Mouse (Mus musculus) intestine, embryonic 16.5 days (tissue): ENCODE data around the gene Nat8. TPM values are rescaled to one million over a fixed set of nuclear protein-coding genes. Genes with fewer than 3 reads are reported as not detected.
"Not testable (repeated sequence)": the region's sequence is repeated elsewhere in the genome, so short reads cannot be mapped to it uniquely, and the experiment has no call there.

Experiments used
- ATAC-seq: fragments of 200-750 bp; cut with Nextera tagmentation; 2 replicates; pipeline ENCODE4 v1.8.0; 2017; ENCODE audit warnings: moderate TSS enrichment, moderate library complexity
- H3K27ac ChIP-seq: fragments of 300-500 bp; sonication (generic); 2 replicates; pipeline ENCODE4 v1.5.1; 2014; ENCODE audit warnings: mild to moderate bottlenecking, low read length
- H3K27me3 ChIP-seq: fragments of 300-500 bp; sonication (generic); replicated peaks from 2 replicates; pipeline ENCODE4 v1.6.1; 2014; ENCODE audit warnings: low read length, control low read depth, mixed read lengths; ENCODE audit not compliant: control insufficient read depth, insufficient read depth
- H3K36me3 ChIP-seq: fragments of 300-500 bp; sonication (generic); 2 replicates; pipeline ENCODE4 v1.6.1; 2014; ENCODE audit warnings: low read length, control low read depth; ENCODE audit not compliant: control insufficient read depth, insufficient read depth
- H3K4me1 ChIP-seq: fragments of 300-500 bp; sonication (generic); 2 replicates; pipeline ENCODE4 v1.6.1; 2014; ENCODE audit warnings: low read length, control low read depth, mixed read lengths; ENCODE audit not compliant: control insufficient read depth, insufficient read depth
- H3K4me2 ChIP-seq: fragments of 300-500 bp; sonication (generic); 2 replicates; pipeline ENCODE4 v1.6.1; 2014; ENCODE audit warnings: low read depth, low read length, control low read depth
- H3K4me3 ChIP-seq: fragments of 300-500 bp; sonication (generic); 2 replicates; pipeline ENCODE4 v1.5.1; 2014; ENCODE audit warnings: mild to moderate bottlenecking, low read length
- H3K9ac ChIP-seq: fragments of 300-500 bp; sonication (generic); 2 replicates; pipeline ENCODE4 v1.6.1; 2014; ENCODE audit warnings: low read depth, low read length
- H3K9me3 ChIP-seq: fragments of 300-500 bp; sonication (generic); 2 replicates; pipeline ENCODE4 v1.6.1; 2016; ENCODE audit warnings: low read length, control low read depth; ENCODE audit not compliant: control insufficient read depth
- WGBS: fragments of 180-500 bp; shearing (Covaris S2); extraction: QIAGEN DNeasy Blood & Tissue Kit; methylation state at CpG from one replicate; pipeline ENCODE4 v1.1.7; 2014; 5-methylcytosine and 5-hydroxymethylcytosine counted together
- microRNA-seq: library from miRNA; unstranded; fragments of <30 nt; microRNA quantifications from one replicate; pipeline ENCODE4, GENCODE M21; 2016
- polyA plus RNA-seq: library from polyadenylated mRNA; unstranded; fragments of >200 nt; fragmentation: Nextera tagmentation; extraction: Ambion mirVana; gene quantifications from 2 replicates; pipeline ENCODE4 v1.2.1, GENCODE M21; 2015

Nat8 gene
- polyA plus RNA-seq, 1 experiment from 2014 or later: 7.3 TPM

- Histone ChIP-seq H3K27me3 (no peaks in the 10 kb centered on the region), H3K4me1 (no peaks in the 10 kb centered on the region), H3K9ac (no peak within 1 kb of the TSS), H3K9me3 (no peaks in the 10 kb centered on the region), H3K27ac (no peak within 1 kb of the TSS), H3K36me3 (no peaks in the 10 kb centered on the region), H3K4me2 (no peak within 1 kb of the TSS), H3K4me3 (no peak within 1 kb of the TSS)
- no peak for ATAC-seq
- WGBS: 69% methylated on average over 5 of the region's 5 CpGs
These were observed 11.0 kb downstream of the Nat8 start, which contains the start of the genes Nat8f6 and Nat8f5 for GRCm38 (mm10) chr6:85820837-85821236. Gene Nat8f6 (minus strand): TSS chr6:85820954. Gene Nat8f5 (minus strand): TSS chr6:85820972.

GRCm38 (mm10) chr6:85818338-85818737 lies 13.5 kb downstream of the Nat8 start:
- 55% methylated on average over 1 of the region's 1 CpGs for WGBS
- no peaks in the 10 kb centered on the region for H3K4me1 ChIP-seq
- no peaks in the 10 kb centered on the region for H3K36me3 ChIP-seq
- no peak overlapping the region for H3K27ac ChIP-seq
- ATAC-seq: no peak
- no peak overlapping the region for H3K4me3 ChIP-seq
- no peaks in the 10 kb centered on the region for H3K9me3 ChIP-seq
- no peak overlapping the region for H3K9ac ChIP-seq
- no peak overlapping the region for H3K4me2 ChIP-seq
- H3K27me3 ChIP-seq: no peaks in the 10 kb centered on the region

GRCm38 (mm10) chr6:85813339-85813738 lies 18.5 kb downstream of the Nat8 start:
- Histone ChIP-seq H3K4me2 (no peak overlapping the region), H3K4me1 (no peaks in the 10 kb centered on the region), H3K9ac (no peak overlapping the region), H3K4me3 (no peak overlapping the region), H3K36me3 (no peaks in the 10 kb centered on the region), H3K9me3 (no peaks in the 10 kb centered on the region), H3K27ac (no peak overlapping the region), H3K27me3 (no peaks in the 10 kb centered on the region)
- WGBS: 86% methylated on average over 2 of the region's 2 CpGs
- no peak for ATAC-seq

GRCm38 (mm10) chr6:85810942-85811537 lies 20.8 kb downstream of the Nat8 start:
- not testable (repeated sequence) for H3K9me3 ChIP-seq, H3K36me3 ChIP-seq, H3K4me2 ChIP-seq, H3K27ac ChIP-seq, H3K4me3 ChIP-seq, H3K4me1 ChIP-seq, H3K9ac ChIP-seq, H3K27me3 ChIP-seq
- peak; percentile 70 for ATAC-seq
- WGBS: 43% methylated on average over 3 of the region's 3 CpGs

GRCm38 (mm10) chr6:85810514-85810913 lies 21.4 kb downstream of the Nat8 start:
- not testable (repeated sequence) for H3K27me3 ChIP-seq, H3K4me3 ChIP-seq, H3K9me3 ChIP-seq, H3K4me2 ChIP-seq, ATAC-seq, H3K36me3 ChIP-seq, H3K27ac ChIP-seq, H3K4me1 ChIP-seq, H3K9ac ChIP-seq
- WGBS: 93% methylated on average over 2 of the region's 3 CpGs

GRCm38 (mm10) chr6:85809784-85810183 lies 22.1 kb downstream of the Nat8 start:
- H3K27me3 ChIP-seq, H3K9ac ChIP-seq, ATAC-seq, H3K36me3 ChIP-seq, H3K4me3 ChIP-seq, H3K27ac ChIP-seq, H3K4me2 ChIP-seq, H3K9me3 ChIP-seq, H3K4me1 ChIP-seq: not testable (repeated sequence)
- 68% methylated on average over 2 of the region's 3 CpGs for WGBS

GRCm38 (mm10) chr6:85803180-85803579 lies 28.7 kb downstream of the Nat8 start:
- H3K27me3 ChIP-seq, H3K27ac ChIP-seq, H3K4me3 ChIP-seq, H3K4me2 ChIP-seq, H3K4me1 ChIP-seq, ATAC-seq, H3K9me3 ChIP-seq, H3K36me3 ChIP-seq, H3K9ac ChIP-seq: not testable (repeated sequence)
- 59% methylated on average over 5 of the region's 5 CpGs for WGBS

Small RNA genes lying within 50 kb of the gene (microRNA-seq; reads per million reads assigned to microRNA genes)
- not detected for gene Mir6375

Other genes starting within 250 kb of the Nat8 start
- 2.1 and 2.2 TPM in 2 replicates for gene Alms1, start 244.6 kb downstream of the Nat8 start, polyA plus RNA-seq
- 0.21 TPM in 1 of 2 replicates, not detected in the other for gene Nat8f7, start 118.9 kb downstream of the Nat8 start, polyA plus RNA-seq
- gene Nat8f3, start 66.3 kb downstream of the Nat8 start, polyA plus RNA-seq: 0.09 TPM in 1 of 2 replicates, not detected in the other
- not detected in 2 replicates for gene Nat8f6, start 11.1 kb downstream of the Nat8 start, polyA plus RNA-seq
- gene Nat8f5, start 11.1 kb downstream of the Nat8 start, polyA plus RNA-seq: 0.59 and 0.65 TPM in 2 replicates
- 0.04 TPM in 1 of 2 replicates, not detected in the other for gene Nat8f2, start 37.1 kb upstream of the Nat8 start, polyA plus RNA-seq
- 6.3 and 6.4 TPM in 2 replicates for gene Nat8f4, start 72.8 kb upstream of the Nat8 start, polyA plus RNA-seq
- 48.4 and 53.3 TPM in 2 replicates for gene Tprkb, start 79.8 kb upstream of the Nat8 start, polyA plus RNA-seq
- 12.0 and 14.0 TPM in 2 replicates for gene Nat8f1, start 83.6 kb upstream of the Nat8 start, polyA plus RNA-seq
- gene Dusp11, start 129.6 kb upstream of the Nat8 start, polyA plus RNA-seq: 34.2 and 41.1 TPM in 2 replicates
- gene Figla, start 184.1 kb upstream of the Nat8 start, polyA plus RNA-seq: not detected in 2 replicates
- 5.5 and 8.0 TPM in 2 replicates for gene Add2, start 196.6 kb upstream of the Nat8 start, polyA plus RNA-seq